In genomic region chr17:9168411-9168810, GRCm38 (mm10) we compare ENCODE assay signal across 8 mouse cellular contexts.
DNase-seq lines count a peak whose midpoint lies in the region; ATAC-seq lines count a peak whose summit lies in the region.

No protein-coding gene starts in this region.

- H3K4me1 ChIP-seq in hindbrain, embryonic 16.5 days (ENCODE audit: control insufficient read depth, insufficient read depth, low read depth, low read length), result peaks cover 13% of the 10 kb centered on the region

- no peak for ATAC-seq in CD4-positive, CD25-positive, alpha-beta regulatory T cell, adult 4 months
- ATAC-seq in common myeloid progenitor, adult 5-6 weeks (replicated peaks; ENCODE audit: low read depth, poor library complexity, severe bottlenecking), result peak; percentile 77
- peak; percentile 77 for ATAC-seq in hindbrain, embryonic 16.5 days

- no peaks in the 10 kb centered on the region for H3K9me3 ChIP-seq in hindbrain, embryonic 16.5 days (ENCODE audit: control insufficient read depth, low read length)

- WGBS in hindbrain, embryonic 16.5 days, result 0% methylated on average over 5 of the region's 5 CpGs

- H3K27me3 ChIP-seq in hindbrain, embryonic 16.5 days (replicated peaks; ENCODE audit: control insufficient read depth, insufficient read depth, low read length), result no peaks in the 10 kb centered on the region

- H3K9ac ChIP-seq in hindbrain, embryonic 16.5 days (ENCODE audit: low read depth, low read length), result peak overlapping the region; percentile 64

- H3K4me2 ChIP-seq in hindbrain, embryonic 16.5 days (ENCODE audit: low read length), result peak overlapping the region; percentile 85

- H3K4me3 ChIP-seq in hindbrain, embryonic 16.5 days (ENCODE audit: low read length), result peak overlapping the region; percentile 45

- H3K36me3 ChIP-seq in hindbrain, embryonic 16.5 days (ENCODE audit: control insufficient read depth, insufficient read depth, low read length), result no peaks in the 10 kb centered on the region

- H3K27ac ChIP-seq in hindbrain, embryonic 16.5 days (ENCODE audit: low read depth, low read length), result peak overlapping the region; percentile 88

- peak; percentile 47 for DNase-seq in CD4-positive, CD25-positive, alpha-beta regulatory T cell, adult 2 months (ENCODE audit: low read depth, low spot score)
- DNase-seq in gastrocnemius, adult 8-10 months (ENCODE audit: low spot score in 2 of 2), result peak; percentile 20 to 30
- peak; percentile 69 for DNase-seq in left cerebral cortex, adult 11 months (ENCODE audit: low spot score)
- peak; percentile 31 for DNase-seq in lung, postnatal 25 days (ENCODE audit: low spot score)
- DNase-seq in right cerebral cortex, adult 2 months (ENCODE audit: low spot score in 2 of 2), result peak; percentile 86 to 87

Comparison
In these comparisons a context has a peak if more than half of its experiments do, and no peak if none do; other contexts are left out.
1. DNase-seq: peak in every context shown above with its lines; median percentile 86 in right cerebral cortex, adult 2 months; 69 in left cerebral cortex, adult 11 months; 47 in CD4-positive, CD25-positive, alpha-beta regulatory T cell, adult 2 months; 31 in lung, postnatal 25 days; 25 in gastrocnemius, adult 8-10 months.